In the genomic region with DNA sequence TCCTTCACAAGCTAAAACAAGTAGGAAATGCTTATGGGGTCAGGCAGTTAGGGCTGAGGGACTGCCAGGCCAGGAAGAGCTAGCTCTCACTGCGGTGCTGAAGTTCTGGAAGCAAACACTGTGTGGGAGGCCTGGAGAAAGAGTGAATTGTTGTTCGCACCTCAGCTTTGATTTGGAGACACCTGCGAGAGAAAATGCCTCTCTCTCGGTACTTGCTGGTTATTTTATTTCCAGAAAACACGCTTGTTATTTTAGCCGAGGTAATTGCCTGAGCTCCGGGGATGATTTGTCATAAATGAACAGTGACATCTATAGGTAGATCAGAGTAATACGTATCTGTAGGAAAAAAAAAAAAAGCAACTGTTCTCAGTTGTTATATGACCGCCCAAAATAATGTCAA, we compare ENCODE assay signal across 8 mouse cellular contexts.
DNase-seq lines count a peak whose midpoint lies in the region; ATAC-seq and TF ChIP-seq lines count a peak whose summit lies in the region.

No protein-coding gene starts in this region.

- no peak overlapping the region for H3K27ac ChIP-seq in heart, postnatal 0 days (ENCODE audit: low read depth)

- TF ChIP-seq EP300 in heart, postnatal 0 days (IDR thresholded peaks at IDR 0.05; ENCODE audit: low read depth) = no peak

- no peak overlapping the region for H3K9ac ChIP-seq in heart, postnatal 0 days (replicated peaks; ENCODE audit: low read depth, low read length)

- peak overlapping the region; percentile 46 for H3K4me2 ChIP-seq in heart, postnatal 0 days (ENCODE audit: low read depth, low read length)

- no peaks in the 10 kb centered on the region for H3K4me1 ChIP-seq in heart, postnatal 0 days (ENCODE audit: control insufficient read depth, insufficient read depth)

- ATAC-seq in heart, postnatal 0 days (ENCODE audit: insufficient read depth, low read depth) = no peak
- ATAC-seq in megakaryocyte-erythroid progenitor cell, adult 5-6 weeks (replicated peaks; ENCODE audit: low FRiP score, low TSS enrichment, poor library complexity, severe bottlenecking) = peak; percentile 51
- no peak for ATAC-seq in granulocyte monocyte progenitor cell, adult 5-6 weeks (replicated peaks; ENCODE audit: poor library complexity, severe bottlenecking)

- no peak overlapping the region for H3K4me3 ChIP-seq in heart, postnatal 0 days (ENCODE audit: low read depth, low read length)

- WGBS in heart, postnatal 0 days = 5% methylated on average over 9 of the region's 9 CpGs

- H3K9me3 ChIP-seq in heart, postnatal 0 days (replicated peaks; ENCODE audit: control insufficient read depth, low read length) = no peaks in the 10 kb centered on the region

- no peaks in the 10 kb centered on the region for H3K36me3 ChIP-seq in heart, postnatal 0 days (replicated peaks; ENCODE audit: control insufficient read depth, insufficient read depth, low read length)

- TF ChIP-seq CTCF in heart, postnatal 0 days (IDR thresholded peaks at IDR 0.05; ENCODE audit: low read depth) = peak; percentile 41

- peak; percentile 31 to 39 for DNase-seq in frontal cortex, postnatal 36 days (ENCODE audit: low spot score in 2 of 2)
- DNase-seq in frontal cortex, postnatal 25 days (ENCODE audit: low spot score in 2 of 2) = no peak
- peak; percentile 48 for DNase-seq in right cerebral cortex, postnatal 25 days
- DNase-seq in right cerebral cortex, postnatal 14 days = no peak
- peak; percentile 46 for DNase-seq in heart, postnatal 0 days (ENCODE audit: low spot score)
- DNase-seq in urinary bladder, adult 2 months (ENCODE audit: low spot score) = no peak

- H3K27me3 ChIP-seq in heart, postnatal 0 days (ENCODE audit: control insufficient read depth, insufficient read depth, low read length) = 0 out of 2 replicates have a peak, but pooled peaks cover 6% of the 10 kb centered on the region

Comparison
In these comparisons a context has a peak if more than half of its experiments do, and no peak if none do; other contexts are left out.
1. DNase-seq: peak in frontal cortex, postnatal 36 days (2 of 2), right cerebral cortex, postnatal 25 days (single experiment) and heart, postnatal 0 days (single experiment); none in frontal cortex, postnatal 25 days (0 of 2), right cerebral cortex, postnatal 14 days (single experiment) and urinary bladder, adult 2 months (single experiment).